Mouse (Mus musculus): ENCODE data around the gene Dst.

The Dst gene

GRCm38 (mm10) chr1:34068341-34068740 lies 160.3 kb downstream of the Dst start:
- peak in 1 of 2 experiments; percentile 15 for DNase-seq

GRCm38 (mm10) chr1:34069514-34070290 lies 161.7 kb downstream of the Dst start:
- no peak for DNase-seq

GRCm38 (mm10) chr1:34070474-34070873 lies 162.4 kb downstream of the Dst start:
- DNase-seq, result no peak

GRCm38 (mm10) chr1:34070991-34071639 lies 163.1 kb downstream of the Dst start:
- no peak for DNase-seq

- no peak for DNase-seq
These were observed 164.2 kb downstream of the Dst start for GRCm38 (mm10) chr1:34072262-34072661.

GRCm38 (mm10) chr1:34073436-34074169 lies 165.6 kb downstream of the Dst start:
- peak; percentile 40 to 58 for DNase-seq

- DNase-seq, result no peak
These were observed 166.5 kb downstream of the Dst start for GRCm38 (mm10) chr1:34074245-34075187.

GRCm38 (mm10) chr1:34076701-34077421 lies 168.8 kb downstream of the Dst start:
- peak in 1 of 2 experiments; percentile 51 for DNase-seq

GRCm38 (mm10) chr1:34077422-34077790 lies 169.4 kb downstream of the Dst start:
- no peak for DNase-seq

GRCm38 (mm10) chr1:34077941-34078340 lies 169.9 kb downstream of the Dst start:
- DNase-seq, result no peak

GRCm38 (mm10) chr1:34089011-34089410 lies 181.0 kb downstream of the Dst start:
- DNase-seq, result no peak

GRCm38 (mm10) chr1:34090700-34091099 lies 182.7 kb downstream of the Dst start:
- DNase-seq, result no peak

GRCm38 (mm10) chr1:34093652-34094051 lies 185.6 kb downstream of the Dst start:
- DNase-seq, result no peak

- DNase-seq, result no peak
These were observed 186.3 kb downstream of the Dst start for GRCm38 (mm10) chr1:34094301-34094700.

- no peak for DNase-seq
These were observed 187.1 kb downstream of the Dst start for GRCm38 (mm10) chr1:34095173-34095572.

GRCm38 (mm10) chr1:34096923-34097322 lies 188.9 kb downstream of the Dst start:
- DNase-seq, result no peak

- no peak for DNase-seq
These were observed 189.6 kb downstream of the Dst start for GRCm38 (mm10) chr1:34097640-34098039.

GRCm38 (mm10) chr1:34099439-34099838 lies 191.4 kb downstream of the Dst start:
- no peak for DNase-seq

GRCm38 (mm10) chr1:34100385-34100784 lies 192.4 kb downstream of the Dst start:
- no peak for DNase-seq

GRCm38 (mm10) chr1:34102604-34103003 lies 194.6 kb downstream of the Dst start:
- no peak for DNase-seq

GRCm38 (mm10) chr1:34103176-34103575 lies 195.2 kb downstream of the Dst start:
- no peak for DNase-seq

GRCm38 (mm10) chr1:34103713-34104172 lies 195.7 kb downstream of the Dst start:
- DNase-seq, result peak; percentile 25 to 53

All from lung, adult 18-20 months (tissue).